Mouse (Mus musculus) right cerebral cortex, postnatal 14 days (tissue): ENCODE measurements at regions not wholly inside any gene's neighbourhood (a gene's known extent, or its start where the extent isn't known, plus 50 kb on each side); places are given as distances from the start of the nearest gene placed in this dataset.
"Not testable (repeated sequence)": the region's sequence is repeated elsewhere in the genome, so short reads cannot be mapped to it uniquely, and the experiment has no call there.

Experiments
- DNase-seq: peaks from one replicate; pipeline ENCODE4 v3.0.0; 2022

- DNase-seq, result no peak
These were observed 218.9 kb upstream of the A430005L14Rik start for GRCm38 (mm10) chr4:153738088-153738487.

DNA sequence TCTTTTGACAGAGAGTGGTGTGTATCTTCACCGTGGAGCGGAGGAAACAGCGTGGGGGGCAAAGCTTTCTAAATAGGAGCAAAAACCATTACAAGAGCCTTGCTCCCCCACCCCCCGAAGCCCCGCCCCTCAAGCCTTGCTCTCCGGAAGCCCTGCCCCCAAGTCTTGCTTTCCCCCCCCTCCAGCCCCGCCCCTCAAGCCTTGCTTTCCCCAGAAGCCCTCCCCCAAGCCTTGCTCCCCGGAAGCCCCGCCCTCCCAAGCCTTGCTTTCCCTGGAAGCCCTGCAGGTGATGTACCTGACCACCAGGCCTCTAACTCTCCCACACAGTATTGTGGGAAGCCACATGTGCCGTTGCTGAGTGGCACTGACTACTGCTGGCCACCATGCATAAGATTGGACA, 214.8 kb upstream of the A430005L14Rik start:
- DNase-seq, result no peak

- no peak for DNase-seq
These were observed 204.2 kb upstream of the A430005L14Rik start for GRCm38 (mm10) chr4:153752791-153753190.

- no peak for DNase-seq
These were observed 198.7 kb upstream of the A430005L14Rik start for GRCm38 (mm10) chr4:153758323-153758722.

DNA sequence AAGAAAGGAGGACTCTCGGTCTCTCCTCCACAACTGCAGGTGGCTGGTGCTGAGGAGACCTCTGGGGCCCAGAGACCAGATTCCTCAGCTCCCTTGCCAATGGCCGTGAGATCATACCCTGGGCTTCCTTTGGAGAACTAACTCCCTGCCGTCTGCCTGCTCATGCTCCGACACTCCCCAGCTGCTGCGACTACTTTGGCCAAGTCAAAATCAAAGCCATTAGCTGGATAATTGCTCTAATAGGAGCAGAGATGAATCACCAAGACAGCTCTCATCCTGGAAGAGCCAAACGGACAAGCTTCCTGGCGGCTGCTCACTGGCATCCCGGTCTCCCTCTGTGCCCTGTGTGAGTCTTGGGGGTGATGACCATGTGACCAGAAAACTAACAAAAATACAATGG, 198.3 kb upstream of the A430005L14Rik start:
- no peak for DNase-seq

DNA sequence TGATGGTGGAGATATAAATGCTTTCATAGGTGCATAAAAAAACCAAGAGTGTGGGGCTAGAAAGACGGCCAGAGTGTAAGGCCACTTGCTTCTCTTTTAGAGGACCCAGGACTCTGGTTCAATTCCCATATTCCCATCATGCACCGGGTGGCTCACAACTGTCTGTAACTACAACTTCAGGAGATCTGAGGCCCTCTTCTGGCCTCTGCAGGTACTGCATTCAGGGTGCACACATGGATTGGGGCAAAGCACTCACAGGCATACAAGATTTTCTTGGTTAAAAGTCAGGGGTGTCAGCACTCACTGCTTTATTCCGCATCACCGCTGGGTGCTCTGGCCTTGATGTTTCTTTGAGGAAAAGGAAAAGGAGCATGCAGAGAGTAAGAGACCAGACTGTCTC, 196.1 kb upstream of the A430005L14Rik start:
- DNase-seq, result no peak

GRCm38 (mm10) chr4:153763413-153763812, 193.6 kb upstream of the A430005L14Rik start:
- DNase-seq, result no peak

DNA sequence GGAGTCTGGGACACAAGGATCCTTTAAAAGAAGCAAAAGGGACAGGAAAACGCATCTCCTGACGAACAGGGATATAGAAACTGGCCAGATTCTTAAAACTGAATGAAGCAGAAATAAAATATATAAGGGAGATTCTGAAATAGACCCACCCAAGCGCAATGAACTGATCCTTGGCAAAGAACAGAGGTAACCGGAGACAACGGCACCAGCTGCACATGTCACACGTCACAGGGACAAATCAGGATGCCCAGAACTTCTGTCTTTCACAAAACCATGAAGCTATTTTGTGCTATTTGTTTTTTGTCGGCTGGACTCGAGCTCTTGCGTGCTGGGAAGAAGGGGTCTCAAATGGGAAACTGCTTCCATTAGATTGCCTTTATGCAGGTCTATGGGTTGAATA, 189.3 kb upstream of the A430005L14Rik start:
- DNase-seq, result no peak

GRCm38 (mm10) chr4:153768350-153768749, 188.7 kb upstream of the A430005L14Rik start:
- no peak for DNase-seq

DNA sequence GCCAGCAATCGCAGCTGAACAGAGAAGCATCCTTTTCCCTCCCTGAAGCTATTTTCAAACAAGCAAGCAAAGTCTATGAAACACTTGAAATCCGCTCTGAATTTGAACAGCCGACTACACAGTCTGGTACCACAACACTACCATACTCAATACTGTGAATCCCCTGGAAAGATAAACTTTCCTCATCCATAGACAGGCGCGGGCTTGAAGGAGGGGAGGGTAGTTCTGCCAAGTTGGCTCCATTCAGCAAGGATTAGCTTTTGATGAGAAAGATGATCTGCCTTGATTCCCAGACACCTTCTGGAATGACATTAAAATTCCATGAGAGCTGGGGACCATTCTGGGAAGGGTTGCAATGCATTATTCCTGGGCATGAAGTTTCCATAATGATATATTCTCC, 186.4 kb upstream of the A430005L14Rik start:
- DNase-seq, result no peak

- DNase-seq, result no peak
These were observed 176.5 kb upstream of the A430005L14Rik start for GRCm38 (mm10) chr4:153780501-153780900.

DNA sequence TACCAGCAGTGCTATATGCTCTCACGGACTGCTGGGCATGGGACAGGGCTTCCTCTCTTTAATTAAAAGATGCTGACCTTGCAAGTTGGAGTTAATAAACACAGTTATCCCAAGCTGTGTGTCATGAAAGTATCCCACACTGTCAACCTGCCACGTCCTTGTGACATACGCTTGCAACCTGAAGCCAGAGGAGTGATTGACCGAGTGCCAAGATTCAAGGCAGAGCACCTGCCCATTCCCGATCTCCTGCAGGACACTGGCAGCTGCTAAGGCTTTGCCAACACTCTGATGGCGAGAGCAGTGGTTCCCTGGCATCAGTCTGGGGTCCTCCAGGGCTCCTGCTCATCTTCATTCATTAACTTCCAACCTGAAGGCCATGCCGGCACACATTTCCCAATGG, 175.8 kb upstream of the A430005L14Rik start:
- no peak for DNase-seq

DNA sequence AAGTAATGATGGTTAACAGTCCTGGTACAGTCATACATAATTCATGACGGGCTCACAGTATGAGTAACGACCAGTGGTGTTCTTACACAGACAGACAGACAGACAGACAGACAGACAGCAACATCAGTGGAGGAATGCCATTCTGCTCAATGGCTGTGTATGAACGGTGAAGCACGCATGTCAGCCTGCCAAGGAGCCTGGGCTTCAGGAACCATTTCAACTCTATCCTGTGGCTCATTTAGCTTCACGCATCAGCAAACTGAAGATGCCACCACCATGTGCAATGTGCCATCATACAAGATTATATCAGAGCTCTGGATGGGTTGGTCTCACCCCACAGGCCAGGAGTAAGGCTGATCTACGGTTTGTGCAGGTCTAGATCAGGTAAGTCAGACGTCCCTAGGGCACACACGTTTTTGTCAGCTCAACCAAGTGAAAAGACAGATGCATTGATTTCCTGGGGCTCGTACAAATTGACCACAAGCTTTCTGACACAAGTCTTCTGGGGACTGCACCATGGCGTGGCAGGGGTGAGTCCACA, 175.0 kb upstream of the A430005L14Rik start:
- DNase-seq, result no peak

DNA sequence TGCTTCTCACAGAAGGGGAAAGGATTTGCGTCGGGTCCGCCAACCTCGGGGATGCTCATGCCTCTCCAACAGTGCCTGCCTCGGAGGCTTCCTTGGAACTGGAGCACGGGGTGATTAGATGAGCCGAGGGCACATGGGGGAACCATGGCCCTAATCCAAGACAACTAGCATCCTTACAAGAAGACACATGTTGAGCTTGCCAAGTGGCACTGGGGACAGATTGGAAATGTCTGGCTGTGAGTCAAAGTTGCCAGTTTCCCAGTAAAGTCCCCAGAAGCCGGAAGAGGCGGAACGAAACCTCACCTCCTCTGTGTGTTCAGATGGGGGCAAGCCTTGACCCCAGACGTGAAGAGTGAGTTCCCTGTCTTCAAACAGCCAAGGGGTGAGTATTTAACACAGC, 172.6 kb upstream of the A430005L14Rik start:
- no peak for DNase-seq

- no peak for DNase-seq
These were observed 171.5 kb upstream of the A430005L14Rik start for GRCm38 (mm10) chr4:153785564-153785963.

DNA sequence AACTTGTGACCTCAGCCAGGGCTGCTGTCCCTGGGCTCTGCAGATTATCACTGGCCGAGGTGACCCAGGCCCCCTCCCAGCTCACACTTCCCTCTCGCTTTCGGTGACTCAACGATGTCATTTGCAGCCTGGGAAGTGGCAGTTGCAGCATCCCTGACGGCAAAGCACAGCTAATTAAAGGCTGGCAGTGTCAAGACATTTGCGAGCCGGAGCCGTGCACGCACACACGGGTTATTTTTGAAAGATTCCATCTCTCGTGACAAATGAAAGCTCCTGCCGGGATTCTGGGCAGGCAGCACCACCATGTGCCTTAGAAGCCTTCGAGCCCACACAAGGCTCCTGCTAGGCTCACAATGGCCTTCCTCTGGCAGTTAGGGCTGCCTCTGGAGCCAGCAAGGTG, 164.7 kb upstream of the A430005L14Rik start:
- DNase-seq, result no peak

DNA sequence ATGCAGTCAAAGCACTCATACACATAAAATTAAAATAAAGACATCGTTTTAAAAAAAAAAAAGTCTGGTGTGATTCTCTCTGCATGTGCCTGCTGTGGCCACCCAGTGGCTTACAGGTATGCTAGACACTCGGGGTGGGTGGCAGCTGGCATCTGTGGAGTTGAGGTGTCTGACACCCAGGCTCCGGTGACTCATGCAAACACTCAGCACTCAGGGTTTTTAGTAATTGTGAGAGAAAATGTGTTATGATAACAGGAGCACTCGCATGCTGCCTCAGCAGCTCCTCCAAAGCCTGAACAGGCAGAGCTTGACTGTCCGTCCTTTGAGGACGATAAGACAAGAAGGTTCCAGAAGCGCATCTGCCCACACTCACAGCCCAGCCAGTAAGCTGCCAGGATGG, 159.0 kb upstream of the A430005L14Rik start:
- DNase-seq, result no peak

- DNase-seq, result no peak
These were observed 151.3 kb upstream of the A430005L14Rik start for GRCm38 (mm10) chr4:153805727-153806126.

DNA sequence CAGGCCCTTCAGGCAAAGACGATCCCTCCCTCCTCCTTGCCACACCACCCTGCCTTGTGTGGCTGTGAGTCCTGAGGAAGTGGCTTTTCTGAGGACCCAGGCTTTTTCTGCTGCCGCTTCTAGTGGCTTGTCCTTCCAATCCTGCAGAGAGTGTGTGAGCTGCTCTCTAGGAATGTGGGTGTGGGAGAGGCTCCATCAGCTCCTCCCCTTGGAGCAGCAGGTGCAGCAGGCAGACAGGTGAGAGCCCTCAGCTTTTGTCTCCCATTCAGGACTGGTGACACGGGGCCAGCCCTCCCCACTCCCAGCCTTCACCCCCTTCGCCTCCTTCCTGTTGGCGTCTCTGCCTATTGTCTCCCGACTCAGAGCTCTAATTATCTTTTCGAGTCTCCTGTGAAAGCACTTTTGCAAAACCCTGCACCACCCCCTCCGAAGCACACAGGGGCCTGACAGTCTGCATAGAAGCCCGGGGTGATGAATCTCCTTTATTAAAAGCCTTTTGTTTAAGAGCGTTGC, 150.8 kb upstream of the A430005L14Rik start:
- no peak for DNase-seq

DNA sequence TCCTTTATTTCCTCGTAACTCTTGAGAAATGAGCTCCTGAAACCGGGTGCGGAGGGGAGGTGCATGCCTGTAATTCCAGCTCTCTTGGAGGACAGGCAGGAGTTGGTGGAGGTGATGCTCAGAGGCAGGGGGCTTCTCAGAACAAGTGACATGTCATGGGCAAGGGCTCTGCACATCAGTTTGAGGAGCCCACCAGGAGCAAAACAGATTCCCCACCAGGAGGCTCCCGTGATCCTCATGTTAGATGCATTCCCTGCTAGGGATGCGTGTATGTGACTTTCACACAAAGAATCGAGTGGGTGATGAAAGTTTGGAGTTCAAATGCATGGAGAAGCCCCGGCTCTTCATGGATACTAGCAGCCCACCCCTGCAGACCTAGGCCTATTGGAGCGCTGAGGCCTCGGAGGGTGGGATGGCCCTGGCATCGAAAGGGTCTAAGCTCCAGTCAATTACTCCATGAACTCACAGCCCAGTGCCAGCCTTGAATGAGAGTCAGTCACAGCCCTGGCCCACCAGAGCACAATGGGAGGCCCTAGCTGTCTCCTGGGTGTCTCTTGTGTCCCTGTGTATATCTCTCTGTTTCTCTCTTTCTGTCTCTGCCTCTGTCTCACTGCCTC, 150.1 kb upstream of the A430005L14Rik start:
- peak; percentile 26 for DNase-seq

DNA sequence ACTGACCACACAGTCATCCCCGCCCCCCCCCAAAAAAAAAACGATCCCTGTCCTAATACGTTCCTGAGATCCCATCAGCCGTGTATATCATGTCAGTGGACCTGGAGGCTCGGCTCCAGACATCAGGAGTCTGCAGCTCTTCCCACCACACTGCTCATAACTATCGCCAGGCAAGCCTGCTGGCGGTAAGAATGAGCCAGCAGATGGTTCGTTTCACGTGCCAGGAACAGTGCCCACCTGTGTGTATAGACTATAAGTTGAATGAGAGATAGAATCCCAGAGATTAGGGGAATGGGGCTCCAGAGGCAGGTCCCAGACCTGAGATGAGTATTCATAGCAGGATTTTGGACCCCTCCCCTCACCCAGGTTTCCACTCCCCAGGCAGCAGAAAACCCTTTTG, 144.2 kb upstream of the A430005L14Rik start:
- no peak for DNase-seq

DNA sequence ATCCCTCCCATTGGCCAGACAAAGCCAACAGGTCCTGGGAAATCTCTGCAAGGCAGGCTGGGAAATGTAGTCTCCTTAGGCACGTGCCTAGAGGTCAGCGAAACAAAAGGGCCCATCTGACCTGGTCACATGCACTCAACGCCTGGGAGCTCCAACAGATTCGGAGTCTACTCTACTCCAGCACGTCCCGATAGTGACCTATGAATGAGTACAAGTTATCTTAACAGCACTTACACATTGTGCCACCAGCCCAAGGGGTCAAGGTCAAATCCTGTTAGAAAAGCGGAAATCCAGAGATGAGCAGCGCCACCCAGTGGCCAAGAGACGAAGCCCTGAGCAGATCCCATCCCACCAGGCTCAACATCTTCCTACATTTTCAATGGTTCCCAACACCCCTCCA, 129.1 kb upstream of the A430005L14Rik start:
- DNase-seq, result peak; percentile 27

DNA sequence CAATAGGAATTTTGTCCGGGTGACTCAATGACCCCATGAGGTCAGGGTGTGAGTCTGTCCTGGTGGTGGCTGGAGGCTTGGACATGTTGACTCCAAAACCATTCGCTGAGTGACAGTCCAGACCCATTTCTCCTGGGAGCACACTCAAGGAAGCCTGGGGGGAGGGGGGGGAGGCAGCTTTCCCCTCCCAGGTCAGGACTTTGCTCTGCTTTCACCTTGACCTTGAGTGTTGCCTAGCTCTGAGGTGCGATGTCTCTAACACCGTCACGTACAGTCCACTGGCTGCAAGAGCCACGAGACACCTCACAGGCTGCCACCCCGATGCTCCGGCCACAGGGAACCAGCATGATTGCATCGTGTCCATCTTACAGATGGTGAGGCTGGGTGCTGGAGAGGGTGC, 127.3 kb upstream of the A430005L14Rik start:
- no peak for DNase-seq

DNA sequence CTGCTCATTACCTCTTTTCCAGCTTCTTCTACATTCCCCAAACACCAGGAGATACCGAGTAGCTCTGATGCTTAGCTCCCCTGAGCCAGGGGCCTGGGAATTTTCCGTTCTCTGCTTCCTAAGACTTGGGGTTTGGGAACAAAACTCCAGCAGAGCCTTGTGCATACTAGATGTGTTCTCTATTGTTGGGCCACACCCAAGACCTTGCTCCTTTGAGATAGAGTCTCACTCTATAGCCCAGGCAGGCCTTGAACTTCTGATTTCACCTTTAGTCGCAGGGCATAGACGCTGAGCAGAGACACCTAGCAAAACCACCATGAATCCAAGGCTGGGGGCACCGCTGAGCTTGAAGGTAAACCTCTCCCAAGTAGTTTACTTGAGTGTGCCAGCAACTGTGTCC, 126.5 kb upstream of the A430005L14Rik start:
- no peak for DNase-seq

GRCm38 (mm10) chr4:153831251-153831650, 125.8 kb upstream of the A430005L14Rik start:
- DNase-seq, result not testable (repeated sequence)
